Mouse (Mus musculus): Measurements from ENCODE around the gene Psma5. TPM values are rescaled to one million over a fixed set of nuclear protein-coding genes. Genes with fewer than 3 reads are reported as not detected.
"Not testable (repeated sequence)": the region's sequence is repeated elsewhere in the genome, so short reads cannot be mapped to it uniquely, and the experiment has no call there.

Gene Psma5
- 10 to 100 TPM; 57.8 to 63.3 (median 60.8) TPM for total RNA-seq (2022)

DNA sequence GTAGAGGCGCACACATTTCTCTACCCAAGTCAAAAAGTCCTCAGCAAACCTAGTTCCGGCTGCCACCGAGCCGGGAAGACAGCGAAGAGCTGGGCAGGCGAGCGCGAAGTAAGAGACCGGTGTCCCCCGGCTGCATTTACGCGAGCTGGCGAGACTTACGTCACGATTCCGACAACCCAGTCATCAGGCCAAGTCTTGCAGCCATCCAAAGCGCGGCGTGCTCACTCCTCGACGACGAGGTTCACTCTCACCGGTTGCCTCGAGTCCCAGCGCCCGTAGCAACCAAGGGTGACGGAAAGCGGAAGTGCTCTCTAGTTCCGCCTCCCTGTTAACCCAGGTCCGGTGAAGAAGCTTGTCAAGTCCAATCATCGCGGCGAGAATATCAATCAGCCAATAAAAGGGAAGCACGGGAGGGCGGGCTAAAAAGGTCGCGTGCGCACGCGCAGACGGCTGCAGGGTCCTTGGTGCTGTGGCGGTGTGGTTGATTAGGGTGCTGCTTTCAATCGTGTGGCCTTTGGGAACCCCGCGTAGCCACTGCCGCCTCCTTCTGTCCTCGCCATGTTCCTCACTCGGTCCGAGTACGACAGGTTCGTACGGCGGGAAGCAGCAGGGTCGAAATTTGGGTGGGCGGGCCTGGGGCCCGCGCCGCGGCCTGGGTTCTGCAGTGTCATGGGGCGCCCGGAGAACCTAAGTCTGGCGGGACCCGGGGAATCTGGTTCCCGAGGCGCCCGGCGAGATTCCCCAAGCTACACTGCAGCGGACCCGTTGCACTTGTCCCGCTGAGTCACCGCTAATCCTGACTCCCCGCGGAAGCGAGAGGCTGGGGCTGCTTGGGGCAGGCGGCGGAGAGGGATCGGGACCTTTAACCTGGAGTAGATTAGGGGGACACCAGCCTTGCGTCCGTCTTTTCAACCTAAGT is at the start of gene Psma5:
Gene Psma5, plus strand, starts transcription at position 208 of the 919 bp plus-strand sequence.
- peak; percentile 84 to 89 for DNase-seq (ENCODE audit: low spot score in 2 of 2)

DNA sequence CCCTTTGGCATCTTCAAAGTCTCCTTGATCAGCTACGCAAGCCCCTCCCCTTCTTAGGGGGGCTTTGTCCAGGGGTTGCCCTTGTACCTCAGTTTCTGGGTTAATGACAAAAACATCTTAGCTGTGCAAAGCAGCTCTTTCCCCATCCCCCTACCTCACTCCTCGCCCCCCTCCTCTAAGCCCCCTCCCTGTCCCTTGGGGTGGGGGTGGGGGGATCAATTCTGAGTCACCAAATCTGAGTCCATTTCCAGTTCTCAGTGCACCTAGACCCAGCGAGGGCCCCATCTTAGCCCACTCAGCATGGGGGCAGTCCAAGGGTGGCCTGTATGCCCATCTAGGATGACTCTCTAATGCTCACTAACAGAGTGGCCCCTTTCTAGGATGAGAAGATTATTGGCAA is 47.7 kb upstream of the Psma5 start:
- no peak for DNase-seq (ENCODE audit: low spot score in 2 of 2)

DNA sequence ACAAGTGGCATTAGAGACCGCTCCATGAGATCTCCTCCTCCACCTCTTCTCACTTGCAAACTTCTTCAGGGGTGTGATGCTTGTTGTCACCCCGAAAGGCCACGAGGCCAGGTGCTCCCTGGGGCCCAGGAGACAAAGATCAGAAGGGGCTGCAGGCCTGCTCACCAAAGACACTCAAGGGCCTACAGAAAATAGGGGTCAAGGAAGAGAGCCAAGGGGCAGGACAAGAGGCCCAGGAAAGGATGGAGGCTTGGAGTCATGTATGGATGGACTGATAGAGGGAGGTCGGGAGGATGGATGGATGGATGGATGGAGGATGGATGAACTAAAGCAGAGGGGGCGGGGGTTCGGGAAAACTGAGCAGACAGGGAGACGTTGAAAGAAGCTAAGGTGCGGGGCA is 47.2 kb upstream of the Psma5 start:
- no peak for DNase-seq (ENCODE audit: low spot score in 2 of 2)

DNA sequence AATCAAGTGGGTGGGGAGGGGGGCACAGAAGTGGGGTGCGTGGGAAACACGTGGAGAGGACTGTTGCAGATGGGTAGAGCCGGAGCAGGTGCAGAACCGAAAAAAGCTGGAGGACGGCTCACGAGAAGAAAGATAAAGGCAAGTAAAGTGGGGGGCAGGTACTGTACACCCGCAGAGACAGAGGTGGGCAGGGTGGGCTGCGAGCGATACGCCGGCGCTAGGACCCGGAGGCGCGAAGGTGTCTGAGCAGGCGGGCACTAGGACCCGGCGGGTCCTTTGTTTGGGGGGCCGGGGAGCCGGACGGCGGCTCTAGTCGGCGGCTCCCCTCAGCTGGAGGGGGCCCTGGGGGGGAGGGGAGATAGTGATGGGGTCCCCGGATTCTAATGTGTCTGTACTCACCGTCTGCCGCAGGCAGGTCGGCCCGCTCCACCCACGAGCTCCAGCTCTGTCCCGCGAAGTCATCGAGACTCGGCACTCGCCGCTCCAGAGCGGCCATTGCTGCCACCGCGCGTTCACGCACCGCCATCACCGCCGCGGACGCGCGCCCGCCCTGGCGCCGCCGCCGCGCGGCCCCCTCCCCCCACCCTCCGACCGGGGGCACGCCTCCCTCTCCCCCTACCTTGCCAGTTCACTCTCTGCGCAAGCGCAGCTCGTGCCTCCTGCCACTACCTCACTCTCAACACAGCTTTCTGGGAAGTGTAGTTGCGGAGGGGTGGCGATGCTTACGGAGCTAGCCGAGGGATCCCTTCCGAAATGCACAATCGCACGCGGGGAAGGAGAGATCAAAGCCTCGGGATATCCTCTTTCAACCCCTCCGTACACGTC is 46.6 kb upstream of the Psma5 start:
- peak; percentile 88 to 94 for DNase-seq (ENCODE audit: low spot score in 2 of 2)

DNA sequence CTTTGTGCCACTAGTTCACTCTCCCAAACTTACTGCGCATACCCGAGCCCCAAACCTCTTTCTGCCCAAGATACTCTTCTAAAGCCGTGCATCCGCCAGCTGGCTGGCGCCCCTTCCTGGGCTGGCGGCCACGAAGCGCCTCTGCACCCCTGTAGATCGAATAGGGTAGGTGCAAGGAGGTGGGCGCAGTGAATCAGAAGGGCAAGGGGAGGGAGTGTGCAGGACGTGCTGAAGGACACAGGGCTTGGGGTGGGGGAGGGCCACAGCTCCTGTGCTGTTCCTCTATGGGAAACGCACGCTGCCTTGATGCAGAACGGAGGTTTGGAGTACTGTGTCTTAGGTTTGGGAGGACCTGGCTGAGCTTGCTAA is 46.0 kb upstream of the Psma5 start, which contains the start of gene Atxn7l2:
Gene Atxn7l2, minus strand, starts transcription at position 164 of the 369 bp plus-strand sequence.
- DNase-seq (ENCODE audit: low spot score in 2 of 2): no peak

DNA sequence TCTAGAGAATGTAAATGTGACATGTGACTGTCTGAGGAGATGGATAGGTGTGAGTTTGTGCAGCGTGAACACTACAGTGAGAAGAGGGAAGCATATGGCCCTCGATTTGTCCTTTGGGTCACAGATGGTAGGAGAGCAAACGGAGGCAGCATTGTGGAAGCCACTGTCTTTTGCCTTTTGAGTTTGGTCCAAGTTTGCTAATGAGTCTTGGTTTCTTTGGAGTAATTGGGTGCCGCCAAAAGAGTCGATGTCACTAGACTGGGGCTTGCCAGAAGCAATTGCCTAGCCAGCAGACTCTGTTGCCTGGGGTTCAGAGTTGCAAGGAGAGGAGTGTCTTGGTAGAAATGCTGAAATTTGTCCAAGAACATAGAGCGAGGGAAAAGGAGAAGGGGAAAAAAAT is 44.9 kb upstream of the Psma5 start:
- no peak for DNase-seq (ENCODE audit: low spot score in 2 of 2)

DNA sequence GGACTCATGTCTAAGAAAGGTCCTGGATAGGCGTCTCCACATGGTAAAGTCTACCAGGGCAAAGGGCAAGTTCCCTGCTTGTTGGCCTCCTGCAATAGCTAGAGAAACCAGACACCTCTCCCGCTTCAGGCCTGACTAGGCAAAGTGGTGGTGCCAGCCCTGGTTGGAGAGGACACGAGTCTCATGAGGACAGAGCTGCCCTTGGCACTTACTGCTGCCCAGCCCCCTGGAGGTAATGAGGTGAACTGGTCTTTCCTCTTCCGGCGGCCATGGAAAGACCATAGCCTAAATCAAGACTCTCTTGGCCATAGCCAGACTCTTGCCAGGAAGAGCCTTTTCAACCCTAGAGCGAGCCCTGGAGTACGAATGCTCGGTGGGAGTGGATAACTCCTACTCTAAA is 44.3 kb upstream of the Psma5 start:
- peak; percentile 75 to 87 for DNase-seq (ENCODE audit: low spot score in 2 of 2)

DNA sequence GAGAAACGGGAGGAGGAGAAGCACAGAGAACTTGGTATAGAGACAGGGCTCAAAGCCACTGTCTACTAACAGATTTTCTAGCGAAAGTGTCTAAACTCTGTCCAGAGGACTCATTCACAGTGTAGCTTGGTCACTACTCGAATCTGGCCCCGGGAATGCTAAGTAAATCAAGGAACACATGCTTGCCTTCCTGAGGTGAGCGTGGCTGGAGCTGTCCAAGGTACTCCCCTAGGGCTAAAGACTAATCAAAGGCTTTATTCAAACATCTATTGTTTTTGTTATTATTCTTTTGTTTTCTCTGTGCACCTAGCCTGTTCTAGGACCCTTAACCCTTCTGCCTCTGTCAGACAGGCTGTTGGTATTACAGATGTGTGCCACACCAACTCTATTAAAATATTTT is 42.0 kb upstream of the Psma5 start:
- no peak for DNase-seq (ENCODE audit: low spot score in 2 of 2)

DNA sequence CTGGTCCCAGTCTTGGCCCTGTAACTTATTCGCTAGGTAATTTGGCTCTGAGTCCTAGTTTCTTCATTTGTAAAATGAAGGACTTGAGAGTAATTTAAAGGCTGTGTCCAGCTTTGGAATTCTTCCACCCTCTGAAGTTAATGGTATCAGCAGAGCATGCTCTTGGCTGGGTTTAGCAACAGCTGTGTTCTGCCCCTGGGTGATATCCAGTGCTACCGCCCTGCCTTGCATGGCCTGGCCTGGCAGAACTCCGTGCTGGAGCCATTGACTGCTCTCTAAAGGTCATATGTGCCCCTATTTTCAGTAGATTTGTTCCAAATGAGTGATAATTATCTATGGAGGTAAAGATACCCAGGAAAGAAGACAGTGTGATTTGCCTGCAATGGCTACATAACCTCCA is 36.1 kb upstream of the Psma5 start:
- peak in 1 of 2 experiments; percentile 63 for DNase-seq (ENCODE audit: low spot score in 2 of 2)

DNA sequence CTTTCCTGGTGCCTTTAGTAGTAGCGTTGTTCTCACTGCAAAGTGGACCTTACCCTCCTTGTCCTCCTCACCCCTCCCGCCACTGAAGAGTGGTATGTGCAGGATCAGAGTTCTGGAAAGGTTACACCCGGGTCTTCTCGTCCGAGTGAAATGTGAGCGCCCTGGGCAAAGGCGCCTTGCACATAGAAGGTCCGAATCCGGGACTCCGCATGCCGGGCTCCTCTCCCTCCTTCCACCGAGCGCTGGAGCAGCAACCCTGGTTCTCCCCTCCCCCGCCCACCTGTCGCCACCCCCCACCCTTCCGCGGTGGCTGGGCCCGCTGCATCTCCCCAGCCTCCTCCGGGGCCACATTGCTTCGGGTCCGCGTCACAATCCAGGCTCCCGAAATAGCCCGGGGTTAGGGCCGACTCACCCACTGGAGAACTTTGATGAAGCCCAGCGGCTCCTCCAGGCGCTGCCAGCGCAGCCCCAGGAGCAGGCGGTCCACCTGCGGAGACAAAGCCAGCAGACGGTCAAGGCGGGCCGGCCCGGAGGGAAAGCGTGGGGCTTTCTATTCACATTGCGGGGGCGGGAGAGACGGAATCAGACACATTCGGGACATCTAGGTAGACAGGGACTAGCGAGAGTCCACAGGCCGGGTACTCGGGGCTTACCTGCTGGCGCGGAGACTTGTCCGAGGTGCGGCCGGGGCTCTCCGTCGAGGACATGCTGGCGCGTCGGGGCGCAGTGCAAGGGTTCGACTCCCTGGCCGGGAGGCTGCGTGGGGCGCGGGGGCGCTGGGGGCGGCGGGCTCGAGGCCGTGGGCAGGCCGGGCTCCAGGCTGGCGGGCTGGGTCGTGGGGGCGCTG is 30.8 kb upstream of the Psma5 start:
- peak; percentile 73 to 83 for DNase-seq (ENCODE audit: low spot score in 2 of 2)

DNA sequence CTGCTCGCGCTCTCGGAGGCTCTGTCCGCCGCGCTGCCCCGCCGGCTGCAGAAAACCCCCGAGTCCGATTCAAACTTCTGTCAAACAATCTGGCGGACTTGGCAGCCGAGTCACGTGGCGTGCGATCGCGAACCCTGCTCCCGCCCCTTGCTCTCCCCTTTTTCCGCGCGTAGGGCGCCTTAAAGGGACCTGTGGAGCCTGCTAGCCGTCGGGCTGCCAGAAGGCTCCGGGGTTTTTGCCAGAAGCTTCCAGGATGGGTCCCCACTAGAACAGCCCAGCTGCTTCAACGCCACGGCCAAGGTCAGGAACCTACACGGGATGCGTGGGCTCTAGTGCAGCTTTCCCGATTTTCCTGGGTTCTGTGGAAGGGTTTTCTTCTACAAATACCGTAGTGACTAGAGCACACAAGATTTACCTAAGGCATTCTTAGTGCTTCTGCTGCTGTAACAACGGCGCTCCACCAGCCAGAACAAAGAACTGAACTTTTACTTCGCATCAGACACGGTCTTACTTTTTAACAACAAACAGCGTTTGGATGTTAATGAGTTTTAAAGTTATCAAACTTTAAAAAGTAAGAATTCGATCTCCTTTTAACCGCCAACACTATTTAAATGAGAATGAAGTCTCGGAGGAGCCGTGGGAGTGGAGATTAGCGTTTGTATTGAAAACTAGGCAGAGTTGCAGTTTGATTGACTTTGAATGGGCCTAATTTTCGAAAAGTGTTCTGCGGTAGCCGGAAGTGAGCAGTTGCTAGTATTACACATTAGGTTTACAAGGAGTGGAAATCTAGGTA is 30.0 kb upstream of the Psma5 start, which contains the start of gene Sypl2:
Gene Sypl2, minus strand, starts transcription at position 91 of the 793 bp plus-strand sequence.
- DNase-seq (ENCODE audit: low spot score in 2 of 2): peak; percentile 69 to 85

DNA sequence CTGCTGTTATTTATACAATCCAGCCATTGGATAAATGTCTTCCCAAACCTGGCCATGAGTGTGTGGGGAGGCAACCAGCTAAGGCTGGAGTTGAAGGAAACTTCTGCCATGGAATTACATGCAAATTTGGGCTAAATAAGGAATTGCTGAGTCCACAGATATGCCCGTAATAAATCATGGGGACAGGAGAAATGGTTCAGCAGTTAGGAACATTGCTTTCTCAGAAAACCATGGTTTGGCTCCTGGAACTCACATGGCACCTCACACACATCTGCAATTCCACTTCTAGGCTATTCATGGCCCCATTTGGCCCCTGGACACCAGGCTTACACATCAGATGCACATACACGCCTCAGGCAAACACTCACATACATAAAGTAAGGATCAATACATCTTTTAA is 29.2 kb upstream of the Psma5 start:
- no peak for DNase-seq (ENCODE audit: low spot score in 2 of 2)

DNA sequence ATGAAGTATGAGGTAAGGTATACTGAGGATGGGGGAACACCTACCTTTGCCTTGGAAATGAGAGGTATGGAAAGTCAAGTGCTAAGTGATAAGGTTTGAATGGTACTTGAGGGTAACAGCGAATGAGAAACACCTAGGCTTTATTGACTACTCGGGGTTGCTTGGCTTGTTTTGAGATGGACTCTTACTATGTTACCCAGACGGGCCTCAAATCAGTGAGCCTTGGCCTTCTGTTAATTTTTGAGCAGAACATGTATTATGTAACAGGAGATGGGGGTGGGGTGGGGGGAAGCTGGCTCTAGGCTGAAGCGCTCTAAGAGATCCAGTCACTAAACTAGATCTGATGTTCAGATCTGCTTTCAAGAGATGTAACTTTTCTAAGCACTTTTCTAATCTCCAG is 25.1 kb upstream of the Psma5 start:
- DNase-seq (ENCODE audit: low spot score in 2 of 2): no peak

DNA sequence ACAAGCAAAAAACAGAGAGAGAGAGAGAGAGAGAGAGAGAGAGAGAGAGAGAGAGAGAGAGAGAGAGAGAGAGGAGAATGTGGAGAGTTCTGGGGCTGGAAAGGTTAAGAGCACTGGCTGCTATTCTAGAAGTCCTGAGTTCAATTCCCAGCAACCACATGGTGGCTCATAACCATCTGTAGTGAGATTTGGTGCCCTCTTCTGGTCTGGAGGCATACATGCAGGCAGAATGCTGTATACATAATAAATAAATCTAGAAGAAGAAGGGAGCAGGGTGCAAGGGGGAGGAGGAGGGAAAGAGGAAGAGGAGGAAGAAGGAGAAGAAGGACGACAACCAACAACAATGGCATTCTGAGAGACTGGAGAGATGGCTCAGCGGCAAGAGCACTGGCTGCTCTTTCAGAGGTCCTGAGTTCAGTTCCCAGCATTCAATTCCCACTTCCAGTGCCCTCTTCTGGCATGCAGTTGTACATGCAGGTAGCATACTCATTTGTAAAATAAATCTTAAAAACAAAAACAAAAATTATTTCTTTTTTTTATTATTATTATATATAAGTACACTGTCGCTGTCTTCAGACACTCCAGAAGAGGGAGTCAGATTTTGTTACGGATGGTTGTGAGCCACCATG is 19.1 kb upstream of the Psma5 start:
- DNase-seq (ENCODE audit: low spot score in 2 of 2): not testable (repeated sequence)

DNA sequence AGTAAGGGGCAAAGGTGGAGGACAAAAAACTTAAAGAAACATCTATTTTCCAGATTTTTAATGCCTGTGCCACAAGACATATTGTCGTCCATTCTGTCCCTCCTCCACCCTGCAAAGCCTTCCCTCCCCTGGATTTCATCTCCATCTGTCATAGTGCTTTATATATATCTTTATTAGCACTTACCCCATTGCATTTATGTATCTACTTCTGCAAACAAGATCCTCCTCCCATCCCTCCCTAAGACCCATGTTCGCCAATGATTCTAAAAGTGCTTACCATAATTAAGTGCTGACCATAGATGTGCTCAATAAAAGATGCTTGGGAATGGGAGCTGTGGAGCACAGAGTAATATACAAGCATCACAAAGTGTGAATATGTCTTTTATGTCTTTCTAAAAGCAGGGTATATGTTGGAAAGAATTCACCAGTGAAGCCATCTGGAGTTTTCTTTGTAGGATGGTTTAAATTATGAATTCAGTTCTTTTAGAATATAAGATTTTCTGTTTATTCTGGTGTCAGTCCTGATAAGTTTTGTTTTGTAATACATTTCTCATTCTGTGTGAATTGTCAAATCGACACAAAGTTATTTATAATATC is 15.4 kb upstream of the Psma5 start:
- DNase-seq (ENCODE audit: low spot score in 2 of 2): no peak

DNA sequence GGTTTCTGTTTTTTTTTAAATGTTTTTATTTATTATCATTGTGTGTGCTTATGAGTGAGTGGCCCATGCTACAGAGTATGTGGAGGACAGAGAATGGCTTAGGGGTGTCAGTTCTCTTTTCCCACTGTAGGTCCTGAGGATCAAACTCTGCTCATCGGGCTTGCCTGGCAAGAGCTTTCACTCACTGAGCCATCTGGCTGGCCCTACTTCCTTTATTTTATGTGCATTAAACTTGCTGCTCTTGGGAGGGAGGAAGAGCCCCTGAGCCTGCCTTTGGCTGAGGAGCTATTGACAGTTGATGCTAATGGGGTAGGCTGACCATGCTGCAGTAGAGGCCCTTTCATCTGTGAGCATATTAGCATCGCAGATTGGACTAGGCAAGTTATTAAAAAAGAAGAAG is 9.9 kb upstream of the Psma5 start:
- DNase-seq (ENCODE audit: low spot score in 2 of 2): no peak

DNA sequence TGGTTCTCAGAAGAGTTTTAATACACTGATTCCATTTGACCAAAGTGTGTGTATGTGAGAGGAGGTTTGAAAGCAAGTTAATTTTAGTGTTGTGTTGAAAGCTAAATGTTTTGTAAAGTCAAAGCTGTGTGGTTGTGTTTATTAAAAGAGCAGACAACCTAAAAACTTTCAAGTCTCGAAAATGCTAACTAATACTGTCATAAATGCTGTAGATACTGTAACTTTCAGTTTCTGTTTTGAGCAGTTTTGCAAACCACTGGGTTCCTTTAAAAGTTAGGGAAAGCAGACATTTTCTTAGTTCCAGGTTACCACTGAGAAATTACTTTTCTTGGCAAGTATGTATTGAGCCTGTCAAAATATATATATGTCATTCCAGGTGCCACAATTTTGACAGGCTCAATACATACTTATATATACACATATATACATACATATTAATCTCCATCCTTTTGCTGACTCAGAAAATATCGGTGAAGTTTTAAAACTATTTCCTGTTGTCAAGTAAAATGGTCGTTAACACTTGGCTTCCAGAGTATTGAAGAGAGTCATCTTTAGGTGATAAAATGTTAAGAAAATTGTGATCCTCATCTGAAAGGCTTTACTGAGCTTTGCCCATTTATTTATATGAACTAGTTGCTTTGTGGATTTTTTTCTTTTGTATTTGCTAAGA is 1.2 kb downstream of the Psma5 start:
- no peak for DNase-seq (ENCODE audit: low spot score in 2 of 2)

DNA sequence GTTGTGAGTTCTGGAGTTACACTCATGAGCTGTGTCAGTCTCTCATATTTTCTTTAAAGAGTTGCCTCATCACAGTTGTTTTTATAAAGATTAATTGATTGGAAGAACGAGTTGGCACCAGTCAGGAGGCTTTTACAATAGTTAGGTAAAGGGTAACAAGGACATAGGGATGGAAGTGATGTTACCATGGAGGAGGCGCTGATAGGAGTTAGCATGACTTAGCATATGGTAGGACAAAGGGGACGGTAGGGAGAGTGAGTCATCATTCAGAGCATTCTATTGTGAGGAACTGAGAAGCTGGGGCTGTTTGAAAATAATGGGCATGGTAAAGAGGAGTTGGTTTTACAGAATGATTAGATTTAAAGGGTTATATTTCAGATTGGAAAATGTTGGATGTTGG is 2.6 kb downstream of the Psma5 start:
- DNase-seq (ENCODE audit: low spot score in 2 of 2): no peak

DNA sequence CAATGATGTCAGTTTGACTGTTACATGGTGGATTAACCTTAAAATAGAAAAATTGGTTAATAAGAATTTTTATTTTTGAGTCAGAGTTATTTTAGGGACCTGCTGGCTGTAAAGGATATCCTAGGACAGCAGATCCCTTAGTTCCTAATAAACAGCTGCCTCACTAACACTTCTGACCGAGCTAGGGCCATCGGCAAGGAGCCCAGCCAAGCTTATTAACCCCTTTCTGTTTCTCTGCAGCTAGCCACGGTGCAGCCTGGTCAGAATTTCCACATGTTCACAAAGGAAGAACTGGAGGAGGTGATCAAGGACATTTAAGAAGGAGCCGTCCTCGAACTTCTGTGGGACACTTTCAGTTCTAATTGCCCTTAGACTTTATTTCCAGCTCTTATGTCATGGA is 22.8 kb downstream of the Psma5 start:
- peak; percentile 31 to 39 for DNase-seq (ENCODE audit: low spot score in 2 of 2)

Measured in gastrocnemius, adult 8-10 months (tissue).